Mouse (Mus musculus): ENCODE measurements around the gene Olfr1297. TPM values are rescaled to one million over a fixed set of nuclear protein-coding genes. Genes with fewer than 3 reads are reported as not detected.

The Olfr1297 gene
- polyA plus RNA-seq (2015; fragmentation: Nextera tagmentation; extraction: Ambion mirVana) = not detected in 2 replicates

DNA sequence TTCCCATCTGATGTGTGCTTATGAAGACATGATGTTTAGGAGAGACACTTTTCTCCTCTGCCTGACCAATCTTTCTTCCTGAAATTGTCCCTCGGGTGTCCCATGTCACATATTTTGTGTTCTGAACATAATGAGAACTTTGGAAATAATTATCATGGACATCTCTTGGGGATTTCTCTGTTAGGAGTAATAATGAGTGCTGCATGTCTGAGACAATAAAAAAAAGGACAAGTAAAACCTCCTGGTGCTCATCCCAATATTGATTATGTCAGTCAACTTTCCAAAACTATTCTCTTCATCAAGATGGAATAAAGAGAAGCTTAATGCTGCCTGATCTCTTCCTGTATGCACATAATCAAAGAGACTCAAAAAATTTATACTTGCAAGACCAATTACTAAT lies at the start of gene Olfr1297:
Gene Olfr1297 (minus strand): TSS at position 101 of the 400 bp plus-strand sequence.
- H3K9ac ChIP-seq = no peak within 1 kb of the TSS
- no peaks in the 10 kb centered on the region for H3K36me3 ChIP-seq
- no peak within 1 kb of the TSS for H3K4me3 ChIP-seq (replicated peaks)
- WGBS = 79% methylated on average over 1 of the region's 1 CpGs
- no peaks in the 10 kb centered on the region for H3K9me3 ChIP-seq
- H3K27ac ChIP-seq = no peak within 1 kb of the TSS
- H3K27me3 ChIP-seq (replicated peaks) = no peaks in the 10 kb centered on the region
- no peak within 1 kb of the TSS for H3K4me2 ChIP-seq
- ATAC-seq (ENCODE audit: insufficient read depth, low FRiP score, low read depth) = no peak
- H3K4me1 ChIP-seq = no peaks in the 10 kb centered on the region

DNA sequence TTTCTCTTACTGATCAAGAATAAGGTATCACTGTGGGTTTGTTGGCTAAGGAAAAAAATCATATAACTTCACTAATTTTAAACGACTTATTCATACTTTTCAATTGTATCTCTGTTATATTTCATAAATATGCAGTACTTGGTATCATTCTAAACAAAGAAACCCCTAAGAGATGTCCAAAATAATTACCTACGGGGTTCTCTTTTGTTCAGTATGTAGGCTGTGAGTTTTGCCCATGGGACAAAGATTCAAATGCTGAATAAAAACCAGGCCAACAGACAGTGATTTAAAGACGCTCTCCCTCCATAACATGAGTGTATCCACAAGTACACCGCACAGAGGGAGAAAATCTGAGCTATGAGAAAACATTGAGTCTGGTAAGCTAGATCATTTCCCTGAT lies 34.8 kb upstream of the Olfr1297 start, which contains the start of gene Olfr1299:
Gene Olfr1299 (plus strand): TSS at position 301 of the 400 bp plus-strand sequence.
- Histone ChIP-seq H3K36me3 (no peaks in the 10 kb centered on the region), H3K27ac (no peak within 1 kb of the TSS), H3K4me1 (no peaks in the 10 kb centered on the region), H3K9me3 (no peaks in the 10 kb centered on the region), H3K9ac (no peak within 1 kb of the TSS), H3K4me3 (replicated peaks) (no peak within 1 kb of the TSS), H3K27me3 (replicated peaks) (no peaks in the 10 kb centered on the region), H3K4me2 (no peak within 1 kb of the TSS)
- no peak for ATAC-seq (ENCODE audit: insufficient read depth, low FRiP score, low read depth)
- 76% methylated on average over 4 of the region's 4 CpGs for WGBS

DNA sequence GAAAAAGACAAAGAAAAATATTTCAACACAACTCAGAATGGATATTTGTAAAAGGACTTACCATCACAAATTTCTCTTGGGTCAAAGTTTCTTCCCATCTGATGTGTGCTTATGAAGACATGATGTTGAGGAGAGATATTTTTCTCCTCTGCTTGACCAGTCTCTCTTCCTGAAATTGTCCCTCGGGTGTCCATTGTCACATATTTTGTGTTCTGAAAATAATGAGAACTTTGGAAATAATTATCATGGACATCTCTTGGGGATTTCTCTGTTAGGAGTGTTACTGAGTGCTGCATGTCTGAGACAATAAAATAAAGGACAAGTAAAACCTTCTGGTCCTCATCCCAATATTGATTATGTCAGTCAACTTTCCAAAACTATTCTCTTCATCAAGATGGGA lies 22.8 kb upstream of the Olfr1297 start, which contains the start of gene Olfr1298:
Gene Olfr1298 (minus strand): TSS at position 101 of the 400 bp plus-strand sequence.
- ATAC-seq (ENCODE audit: insufficient read depth, low FRiP score, low read depth) = no peak
- Histone ChIP-seq H3K9me3 (no peaks in the 10 kb centered on the region), H3K4me2 (no peak within 1 kb of the TSS), H3K36me3 (no peaks in the 10 kb centered on the region), H3K27me3 (replicated peaks) (no peaks in the 10 kb centered on the region), H3K9ac (no peak within 1 kb of the TSS), H3K4me1 (no peaks in the 10 kb centered on the region), H3K27ac (no peak within 1 kb of the TSS), H3K4me3 (replicated peaks) (no peak within 1 kb of the TSS)
- 77% methylated on average over 1 of the region's 1 CpGs for WGBS

DNA sequence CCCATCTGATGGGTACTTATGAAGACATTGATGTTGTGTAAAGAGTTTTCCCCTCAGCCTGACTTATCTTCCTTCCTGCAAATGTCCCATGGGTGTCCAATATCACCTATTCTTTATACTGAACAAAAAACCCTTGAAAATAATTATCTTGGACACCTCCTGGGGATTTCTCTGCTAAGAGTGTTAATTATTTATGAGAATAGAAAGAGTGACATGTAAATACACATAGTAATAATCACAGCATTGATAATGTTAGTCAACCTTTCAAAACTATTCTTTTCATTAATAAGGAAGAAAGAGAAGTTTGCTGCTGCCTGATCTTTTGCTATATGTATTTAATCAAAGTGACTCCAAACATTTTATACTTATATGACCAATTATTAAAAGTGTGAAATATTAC lies 56.7 kb downstream of the Olfr1297 start, which contains the start of gene Olfr1295:
Gene Olfr1295 (minus strand): TSS at position 101 of the 400 bp plus-strand sequence.
- no peak for ATAC-seq (ENCODE audit: insufficient read depth, low FRiP score, low read depth)
- H3K4me3 ChIP-seq (replicated peaks) = no peak within 1 kb of the TSS
- no peak within 1 kb of the TSS for H3K9ac ChIP-seq
- no peak within 1 kb of the TSS for H3K4me2 ChIP-seq
- H3K36me3 ChIP-seq = no peaks in the 10 kb centered on the region
- no peak within 1 kb of the TSS for H3K27ac ChIP-seq
- no peaks in the 10 kb centered on the region for H3K9me3 ChIP-seq
- H3K4me1 ChIP-seq = no peaks in the 10 kb centered on the region
- no peaks in the 10 kb centered on the region for H3K27me3 ChIP-seq (replicated peaks)

Other genes starting within 250 kb of the Olfr1297 start
- not detected in 2 replicates for gene Olfr1286, start 203.4 kb downstream of the Olfr1297 start, polyA plus RNA-seq (2015; fragmentation: Nextera tagmentation; extraction: Ambion mirVana)
- not detected in 2 replicates for gene Olfr1287, start 177.4 kb downstream of the Olfr1297 start, polyA plus RNA-seq (2015; fragmentation: Nextera tagmentation; extraction: Ambion mirVana)
- gene Olfr1288, start 152.4 kb downstream of the Olfr1297 start, polyA plus RNA-seq (2015; fragmentation: Nextera tagmentation; extraction: Ambion mirVana) = not detected in 2 replicates
- gene Olfr1289, start 145.7 kb downstream of the Olfr1297 start, polyA plus RNA-seq (2015; fragmentation: Nextera tagmentation; extraction: Ambion mirVana) = not detected in 2 replicates
- not detected in 2 replicates for gene Olfr1290, start 132.7 kb downstream of the Olfr1297 start, polyA plus RNA-seq (2015; fragmentation: Nextera tagmentation; extraction: Ambion mirVana)
- not detected in 2 replicates for gene Olfr1291-ps1, start 129.3 kb downstream of the Olfr1297 start, polyA plus RNA-seq (2015; fragmentation: Nextera tagmentation; extraction: Ambion mirVana)
- not detected in 2 replicates for gene Olfr1293-ps, start 101.3 kb downstream of the Olfr1297 start, polyA plus RNA-seq (2015; fragmentation: Nextera tagmentation; extraction: Ambion mirVana)
- not detected in 2 replicates for gene Olfr1294, start 86.2 kb downstream of the Olfr1297 start, polyA plus RNA-seq (2015; fragmentation: Nextera tagmentation; extraction: Ambion mirVana)
- gene Olfr1295, start 56.8 kb downstream of the Olfr1297 start, polyA plus RNA-seq (2015; fragmentation: Nextera tagmentation; extraction: Ambion mirVana) = not detected in 2 replicates
- not detected in 2 replicates for gene Olfr1298, start 22.7 kb upstream of the Olfr1297 start, polyA plus RNA-seq (2015; fragmentation: Nextera tagmentation; extraction: Ambion mirVana)
- gene Olfr1299, start 34.9 kb upstream of the Olfr1297 start, polyA plus RNA-seq (2015; fragmentation: Nextera tagmentation; extraction: Ambion mirVana) = not detected in 2 replicates
- gene Olfr1301, start 124.5 kb upstream of the Olfr1297 start, polyA plus RNA-seq (2015; fragmentation: Nextera tagmentation; extraction: Ambion mirVana) = not detected in 2 replicates
- gene Olfr1302, start 150.9 kb upstream of the Olfr1297 start, polyA plus RNA-seq (2015; fragmentation: Nextera tagmentation; extraction: Ambion mirVana) = not detected in 2 replicates
- gene Olfr1303, start 193.8 kb upstream of the Olfr1297 start, polyA plus RNA-seq (2015; fragmentation: Nextera tagmentation; extraction: Ambion mirVana) = not detected in 2 replicates